Mouse (Mus musculus): ENCODE data around the gene Phf5a.

The Phf5a gene

DNA sequence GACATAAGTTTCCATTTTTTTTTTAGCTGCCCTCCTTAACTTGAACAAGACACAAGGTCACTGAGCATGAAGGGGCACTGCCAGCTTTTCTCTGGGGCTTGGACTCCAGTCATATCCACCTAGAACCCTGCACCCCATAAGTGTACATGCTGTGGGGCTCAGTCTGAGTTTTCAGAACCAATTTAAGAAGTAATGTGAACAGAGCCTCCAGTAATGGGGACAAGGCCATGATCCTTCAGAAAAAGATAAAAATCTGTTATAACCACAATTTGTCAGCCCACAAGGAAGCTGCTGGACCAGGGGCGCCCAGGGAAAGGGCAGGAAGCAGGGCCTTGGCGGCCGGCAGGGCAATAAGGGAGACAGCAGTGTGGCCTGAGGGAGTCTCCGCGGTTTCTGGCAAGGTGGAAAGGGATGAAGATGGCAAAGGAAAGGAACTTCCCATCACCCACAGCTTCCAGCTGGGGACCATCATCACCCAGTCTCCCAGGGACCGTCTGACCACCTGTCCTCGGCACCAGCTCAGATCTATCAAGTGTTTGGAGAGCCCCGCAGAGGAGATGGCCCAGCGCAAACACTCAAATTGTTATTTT lies 19.2 kb downstream of the Phf5a start:
- in situ Hi-C loops (cut with MboI, MseI): loop anchor here (10.0 to 25.0 kb wide), 3 partner anchors 282 to 1260 kb away; partner anchors contain the start of genes Rrp7a (in 1 of the 2) and Srebf2 (in 1 of the 2)

DNA sequence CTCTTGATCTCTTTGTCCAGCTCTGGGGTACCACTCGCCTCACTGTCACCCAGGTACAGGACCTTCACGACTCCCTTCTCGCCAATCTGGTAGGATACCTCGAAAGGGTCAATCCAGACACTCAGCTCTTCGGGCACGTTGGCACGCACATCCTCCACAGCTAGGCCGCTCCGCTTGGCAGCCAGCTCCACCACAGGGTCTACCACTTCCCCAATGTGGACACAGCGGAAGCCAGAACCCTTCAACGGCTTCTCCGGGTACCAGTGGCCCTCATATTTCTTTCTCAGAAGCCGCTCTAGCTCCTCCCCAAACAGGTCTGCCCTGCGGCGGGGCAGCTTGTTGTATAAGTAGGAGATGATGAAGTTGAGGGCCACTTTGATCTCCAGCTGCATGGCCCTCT lies 20.3 kb downstream of the Phf5a start:
- in situ Hi-C loops (cut with MboI, MseI): loop anchor here (10.0 to 25.0 kb wide), 3 partner anchors 283 to 1261 kb away; partner anchors contain the start of genes Rrp7a (in 1 of the 2) and Srebf2 (in 1 of the 2)

DNA sequence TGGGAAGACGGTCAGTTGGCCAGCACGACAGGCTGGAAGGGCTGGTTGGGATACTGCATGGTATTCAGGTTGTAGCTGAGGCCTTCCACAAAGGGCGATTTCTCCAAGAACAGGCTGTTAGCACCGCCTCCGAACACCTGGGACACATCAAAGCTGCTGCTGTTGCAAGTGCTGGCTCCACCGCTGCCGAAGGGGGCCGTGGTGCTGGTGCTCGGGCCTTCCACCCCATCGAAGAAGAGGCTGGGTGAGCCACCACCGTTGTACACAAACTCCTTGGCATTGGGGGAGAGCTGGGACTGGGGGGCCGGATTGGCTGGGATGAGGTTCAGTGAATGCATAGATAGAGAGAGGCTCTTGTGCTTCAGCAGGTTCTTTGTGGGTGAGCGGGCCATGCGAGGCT lies 21.0 kb downstream of the Phf5a start:
- in situ Hi-C loops (cut with MboI, MseI): loop anchor here (10.0 to 25.0 kb wide), 3 partner anchors 284 to 1262 kb away; partner anchors contain the start of genes Rrp7a (in 1 of the 2) and Srebf2 (in 1 of the 2)

DNA sequence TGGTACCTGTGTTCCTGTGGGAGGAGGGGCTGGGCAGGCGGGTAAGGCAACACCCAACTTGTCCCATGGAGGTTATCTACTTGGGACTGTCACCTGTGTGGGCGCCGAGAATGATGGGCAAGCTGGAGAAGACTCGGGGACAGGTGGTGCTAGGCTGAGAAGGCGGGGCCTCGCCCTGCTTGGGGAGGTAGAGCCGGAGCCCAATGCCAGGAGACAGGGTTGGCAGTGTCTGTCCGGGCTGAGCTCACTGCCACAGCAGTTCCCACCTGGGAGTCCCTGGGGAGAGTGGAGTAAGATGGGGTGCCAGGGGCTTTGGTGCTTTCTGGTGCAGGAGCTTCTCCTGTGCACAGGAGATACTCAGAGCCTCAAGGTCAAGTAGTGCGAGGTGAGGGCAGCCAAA lies 22.6 kb downstream of the Phf5a start:
- in situ Hi-C loops (cut with MboI, MseI): loop anchor here in 1 of 2 experiments (10.0 kb wide), 1 partner anchor 1584 kb away; the partner anchor contains the start of gene Rps19bp1

DNA sequence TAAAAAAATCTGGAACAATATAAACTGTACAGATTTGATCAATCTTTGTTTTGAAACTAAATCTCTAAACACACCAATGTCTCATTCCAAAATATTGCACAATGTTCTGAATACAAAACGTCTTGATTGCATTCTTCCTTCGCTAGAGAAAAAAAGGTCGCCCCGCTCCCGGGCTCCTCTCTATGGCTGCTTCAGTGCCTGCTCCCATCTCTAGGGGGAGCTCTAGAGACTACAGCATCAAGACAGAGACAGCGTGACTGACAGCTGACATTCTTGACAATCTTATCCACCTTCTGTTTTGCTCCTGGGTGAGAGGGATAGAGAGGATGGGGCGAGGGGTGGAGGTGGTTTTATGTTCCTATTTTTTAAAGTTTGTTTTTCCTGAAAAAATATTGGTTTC lies 23.4 kb downstream of the Phf5a start:
- in situ Hi-C loops (cut with MboI, MseI): loop anchor here in 1 of 2 experiments (10.0 kb wide), 1 partner anchor 1584 kb away; the partner anchor contains the start of gene Rps19bp1

DNA sequence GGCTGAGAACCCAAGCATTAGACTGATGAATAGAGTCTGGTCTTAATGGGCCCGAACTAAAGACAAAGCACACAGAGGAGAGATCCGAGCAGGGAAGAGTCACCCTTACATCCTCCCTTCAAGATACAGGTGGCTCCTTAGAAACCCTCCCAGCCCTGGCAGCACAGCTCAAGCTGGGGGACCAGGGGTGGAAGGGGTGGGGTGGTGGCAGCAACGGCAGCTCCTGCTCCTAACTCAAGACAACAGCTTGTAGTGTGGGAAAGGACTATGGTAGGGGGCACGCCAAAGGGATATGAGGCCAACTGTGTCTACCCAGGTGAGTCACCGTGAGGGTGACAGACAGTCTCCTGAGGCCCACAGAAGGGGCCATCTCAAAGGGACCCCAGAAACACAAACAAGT lies 23.9 kb downstream of the Phf5a start:
- in situ Hi-C loops (cut with MboI, MseI): loop anchor here in 1 of 2 experiments (10.0 kb wide), 1 partner anchor 1583 kb away; the partner anchor contains the start of gene Rps19bp1

DNA sequence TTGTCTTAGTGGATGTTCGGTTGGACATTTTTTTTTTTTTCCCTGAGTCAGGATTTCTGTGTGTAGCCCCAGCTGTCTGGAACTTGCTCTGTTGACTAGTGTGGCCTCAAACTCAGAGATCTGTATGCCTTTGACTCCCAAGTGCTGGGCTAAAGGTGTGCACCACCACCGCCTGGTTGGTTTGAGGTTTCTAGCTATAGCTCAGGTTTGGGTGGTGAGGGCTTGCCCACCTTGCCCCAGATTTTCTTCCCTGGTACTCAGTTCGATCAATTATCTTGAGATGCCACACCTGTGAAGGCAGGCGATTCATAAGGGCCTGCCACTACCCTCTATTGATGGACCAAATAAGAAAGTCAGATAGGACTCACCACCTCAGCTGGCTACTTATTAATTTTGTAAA lies 24.6 kb downstream of the Phf5a start:
- in situ Hi-C loops (cut with MboI, MseI): loop anchor here in 1 of 2 experiments (10.0 kb wide), 1 partner anchor 1582 kb away; the partner anchor contains the start of gene Rps19bp1

DNA sequence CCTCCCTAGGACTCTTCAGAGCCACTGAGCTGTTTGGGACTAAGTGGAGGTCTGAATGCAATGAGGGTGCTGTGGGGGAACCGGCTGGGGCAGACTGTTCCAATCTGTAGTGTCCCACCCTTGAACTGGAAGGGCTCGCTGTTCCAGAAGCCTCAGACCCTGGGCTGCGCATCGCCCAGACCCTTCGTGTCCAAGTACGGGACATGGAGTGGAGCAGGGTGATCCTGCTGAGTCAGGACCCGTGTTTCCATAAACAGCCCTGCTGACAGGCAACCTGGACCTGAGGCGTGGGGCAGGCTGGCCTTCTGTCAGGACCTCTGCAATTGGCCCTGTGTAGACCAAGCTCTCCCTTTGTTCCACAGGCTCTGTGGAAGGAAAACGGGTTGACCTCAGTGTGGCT lies 25.0 kb downstream of the Phf5a start:
- in situ Hi-C loops (cut with MboI, MseI): loop anchor here in 1 of 2 experiments (10.0 kb wide), 1 partner anchor 1582 kb away; the partner anchor contains the start of gene Rps19bp1

DNA sequence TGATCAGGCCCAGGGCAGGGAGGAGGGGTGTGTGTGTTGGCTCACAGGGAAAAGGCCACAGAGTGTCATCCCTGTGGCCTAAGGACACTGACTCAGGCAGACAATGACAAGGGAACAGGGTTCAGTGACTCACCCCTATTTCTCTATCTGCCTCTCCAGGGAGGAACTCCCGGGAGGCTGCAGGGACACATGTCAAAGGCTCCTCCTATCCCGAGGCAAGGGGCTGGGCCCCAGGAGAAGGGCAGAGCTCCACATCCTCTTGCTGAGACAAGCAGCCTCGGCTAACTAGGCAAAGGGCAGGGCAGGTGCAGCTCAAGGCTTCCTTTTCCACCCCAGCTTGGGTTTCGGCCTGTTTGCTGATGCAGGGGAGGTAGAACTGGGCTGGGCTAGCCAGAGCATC lies 26.0 kb downstream of the Phf5a start:
- in situ Hi-C loops (cut with MboI, MseI): loop anchor here in 1 of 2 experiments (10.0 kb wide), 1 partner anchor 1581 kb away; the partner anchor contains the start of gene Rps19bp1

DNA sequence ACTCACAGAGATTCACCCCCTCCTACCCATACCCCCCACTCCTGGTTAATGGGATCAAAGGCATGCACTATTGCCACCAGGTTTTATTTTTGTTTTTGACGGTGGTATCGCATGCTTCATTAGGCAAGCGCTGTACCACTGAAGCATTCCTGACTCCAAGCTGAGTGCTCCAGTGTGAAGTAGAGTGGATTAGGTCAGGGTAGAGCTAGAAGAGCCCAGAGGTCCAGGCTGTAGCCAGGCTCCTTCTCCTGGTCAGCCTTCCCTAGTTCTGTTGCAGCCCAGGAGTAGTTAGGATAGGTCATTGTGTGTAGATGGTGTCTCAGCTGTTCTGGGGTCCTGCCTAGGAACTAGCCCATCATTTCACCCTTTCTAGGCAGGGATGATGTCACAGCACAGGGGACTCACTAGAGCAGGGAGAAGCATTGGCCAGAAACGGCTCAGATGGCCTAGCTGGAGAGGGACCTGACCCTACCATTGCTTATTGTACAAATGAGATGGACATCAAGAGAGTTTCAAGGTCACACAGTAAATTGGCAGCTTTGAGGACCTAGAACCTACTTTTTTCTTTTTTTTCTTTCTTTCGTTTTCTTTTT lies 26.6 kb downstream of the Phf5a start:
- in situ Hi-C loops (cut with MboI, MseI): loop anchor here in 1 of 2 experiments (10.0 kb wide), 1 partner anchor 1580 kb away; the partner anchor contains the start of gene Rps19bp1

DNA sequence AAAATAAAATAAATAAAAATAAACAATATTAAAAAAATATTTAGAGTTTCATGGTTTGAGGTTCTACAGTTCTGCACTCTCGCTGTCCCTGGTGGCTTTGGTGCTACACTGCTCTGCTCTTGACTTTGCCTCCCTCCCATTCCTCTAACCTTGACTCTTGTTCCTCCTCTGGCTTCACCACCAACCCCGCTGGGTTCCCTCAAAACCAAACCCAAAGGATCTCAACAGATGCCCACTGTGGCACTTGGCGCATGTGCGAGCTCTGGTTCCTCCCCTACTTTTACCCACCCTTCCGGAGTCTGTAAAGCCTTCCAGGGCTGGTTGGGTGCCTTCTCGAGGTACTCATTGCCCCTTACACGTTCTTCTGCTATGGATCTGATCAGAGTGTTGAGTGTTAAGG lies 29.4 kb downstream of the Phf5a start:
- in situ Hi-C loops (cut with MboI, MseI): loop anchor here in 1 of 2 experiments (10.0 kb wide), 1 partner anchor 1577 kb away; the partner anchor contains the start of gene Rps19bp1

DNA sequence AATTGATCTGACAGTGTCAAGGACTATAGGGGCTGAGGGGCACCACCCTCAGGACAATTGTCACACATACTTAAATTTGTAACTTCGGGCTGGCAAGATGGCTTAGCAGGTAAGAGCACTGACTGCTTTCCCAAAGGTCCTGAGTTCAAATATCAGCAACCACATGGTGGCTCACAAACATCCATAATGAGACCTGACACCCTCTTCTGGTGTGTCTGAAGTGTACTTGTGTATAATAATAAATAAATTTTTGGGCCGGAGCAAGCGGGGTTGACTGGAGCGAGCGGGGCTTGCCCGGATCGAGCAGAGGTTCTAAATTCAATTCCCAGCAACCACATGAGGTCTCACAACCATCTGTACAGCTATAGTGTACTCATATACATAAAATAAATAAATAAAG lies 31.4 kb downstream of the Phf5a start:
- in situ Hi-C loops (cut with MboI, MseI): loop anchor here in 1 of 2 experiments (10.0 kb wide), 1 partner anchor 1576 kb away; the partner anchor contains the start of gene Rps19bp1

DNA sequence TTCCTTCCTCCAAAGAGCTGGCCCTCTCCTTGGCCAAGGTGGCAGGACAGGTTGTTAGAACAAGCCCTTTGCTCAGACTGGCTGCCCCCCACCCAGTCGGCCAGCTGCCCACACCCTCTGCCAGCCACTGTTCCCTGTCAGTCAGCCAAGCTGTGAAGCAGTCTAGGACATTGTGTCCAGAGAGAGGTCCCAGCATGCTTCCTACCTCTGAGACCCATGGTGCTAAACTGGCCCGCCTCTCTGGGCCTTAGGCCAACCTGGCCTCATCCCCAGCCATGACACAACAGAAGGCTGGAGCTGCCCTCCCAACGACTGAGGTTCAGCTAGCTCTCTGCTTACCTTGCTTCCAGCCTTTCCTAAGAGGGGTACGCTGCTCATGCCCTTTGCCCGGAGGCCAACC lies 32.1 kb downstream of the Phf5a start:
- in situ Hi-C loops (cut with MboI, MseI): loop anchor here in 1 of 2 experiments (10.0 kb wide), 1 partner anchor 1575 kb away; the partner anchor contains the start of gene Rps19bp1

DNA sequence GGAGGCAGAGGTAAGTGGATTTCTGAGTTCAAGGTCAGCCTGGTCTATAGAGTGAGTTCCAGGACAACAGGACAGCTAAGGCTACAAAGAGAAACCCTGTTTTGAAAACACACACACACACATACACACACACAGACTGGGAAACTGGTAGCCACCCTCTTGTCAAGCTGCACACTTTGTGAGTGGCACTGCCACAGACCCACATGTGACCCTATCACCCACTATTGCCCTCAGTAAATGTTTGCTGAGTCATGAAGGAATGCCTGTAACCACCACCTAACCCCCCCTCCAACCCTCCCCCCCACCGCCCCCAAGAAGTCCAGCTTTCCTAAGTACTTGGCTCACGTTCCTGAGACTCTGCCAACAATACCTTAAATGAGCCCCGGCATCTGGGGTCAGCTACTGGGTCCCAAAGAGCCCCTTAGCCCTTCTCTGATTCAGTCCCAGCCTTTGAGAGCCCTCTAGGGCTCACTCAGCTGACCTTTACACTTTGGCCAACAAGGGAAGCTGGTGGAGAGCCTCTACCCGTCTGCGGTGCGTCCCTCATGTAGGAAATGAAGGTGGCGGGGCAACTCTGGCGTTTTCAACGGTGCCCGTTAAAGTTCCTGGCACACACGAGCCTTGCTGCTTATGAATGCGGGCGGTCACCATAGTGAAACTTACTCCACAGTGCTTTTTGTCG lies 33.0 kb downstream of the Phf5a start:
- in situ Hi-C loops (cut with MboI, MseI): no loop called here

DNA sequence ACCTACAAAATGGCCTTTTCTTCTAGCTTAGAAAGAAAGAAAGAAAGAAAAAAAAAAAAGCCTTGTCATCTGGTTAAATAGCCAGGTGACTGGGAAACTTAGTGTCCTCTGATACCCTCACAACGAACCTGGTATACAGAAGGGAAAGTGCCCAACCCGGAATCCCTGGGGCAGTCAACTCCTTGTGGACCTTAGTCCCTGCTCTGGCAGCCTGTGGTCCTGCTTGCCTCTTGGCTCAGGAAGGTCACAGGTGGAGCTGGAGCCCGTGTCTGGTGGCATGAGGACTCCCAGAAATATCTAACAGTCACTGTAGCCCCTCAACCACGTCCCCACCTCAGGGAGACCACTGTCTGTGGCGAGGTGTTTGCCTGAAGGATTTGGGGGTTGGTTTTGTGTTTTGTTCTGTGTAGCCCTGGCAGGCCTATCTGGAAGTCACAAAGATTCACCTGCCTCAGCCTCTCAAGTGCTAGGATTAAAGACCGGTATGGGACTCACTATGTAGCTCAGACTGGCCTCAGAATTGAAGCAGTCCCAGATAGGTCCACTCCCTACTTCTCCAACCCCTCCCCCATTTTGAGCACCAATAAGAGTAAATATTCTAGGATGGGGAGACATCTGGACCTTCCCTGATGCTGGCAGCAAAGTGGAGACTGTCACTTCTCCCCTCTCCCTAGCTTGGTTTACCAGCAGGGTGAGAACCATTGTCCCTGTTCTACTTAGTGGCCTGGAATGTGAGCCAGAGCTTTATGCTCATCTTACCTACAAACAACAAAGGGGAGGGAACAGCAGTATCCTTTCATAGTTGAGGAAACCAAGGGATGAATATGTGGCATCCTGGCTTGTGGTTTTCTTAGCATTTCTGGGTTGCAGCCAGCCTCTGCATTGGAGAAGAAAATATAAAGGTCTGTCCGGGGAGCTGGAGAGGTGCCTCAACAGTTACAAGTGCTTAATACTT lies 34.5 kb downstream of the Phf5a start:
- in situ Hi-C loops (cut with MboI, MseI): no loop called here

DNA sequence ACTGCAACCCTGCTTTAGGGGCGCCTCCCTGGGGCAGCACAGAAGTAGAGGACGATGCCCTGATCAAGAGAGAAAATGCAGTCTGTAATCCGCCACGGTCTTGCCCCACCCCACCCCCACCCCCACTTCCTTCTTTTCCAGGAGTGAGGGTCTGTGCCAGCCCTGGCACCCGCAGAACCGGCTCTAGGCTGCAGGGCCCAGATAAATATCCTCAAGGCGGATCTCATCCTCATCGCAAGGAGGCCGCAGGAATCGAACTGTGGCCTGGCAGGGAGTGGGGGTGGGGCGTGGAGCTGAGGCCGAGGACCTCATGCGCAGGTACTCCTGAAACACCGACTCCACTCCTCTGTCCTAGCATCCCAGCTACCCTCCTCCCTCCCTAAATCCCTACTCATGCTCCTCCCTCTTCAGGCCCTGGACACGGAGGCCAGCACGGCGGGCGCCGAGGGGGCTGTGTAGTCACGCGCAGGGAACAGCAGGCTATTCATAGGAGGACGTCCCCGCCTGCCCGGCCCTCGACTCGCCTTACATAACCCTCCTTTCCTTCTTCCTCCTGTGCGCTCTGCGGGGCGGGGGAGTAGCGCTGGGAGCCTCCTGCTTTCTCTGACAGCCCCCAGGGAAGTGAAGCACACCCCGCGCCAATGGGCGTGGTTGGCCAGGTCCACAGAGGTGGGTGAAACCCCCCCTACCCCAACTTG lies 35.4 kb downstream of the Phf5a start:
- in situ Hi-C loops (cut with MboI, MseI): no loop called here

DNA sequence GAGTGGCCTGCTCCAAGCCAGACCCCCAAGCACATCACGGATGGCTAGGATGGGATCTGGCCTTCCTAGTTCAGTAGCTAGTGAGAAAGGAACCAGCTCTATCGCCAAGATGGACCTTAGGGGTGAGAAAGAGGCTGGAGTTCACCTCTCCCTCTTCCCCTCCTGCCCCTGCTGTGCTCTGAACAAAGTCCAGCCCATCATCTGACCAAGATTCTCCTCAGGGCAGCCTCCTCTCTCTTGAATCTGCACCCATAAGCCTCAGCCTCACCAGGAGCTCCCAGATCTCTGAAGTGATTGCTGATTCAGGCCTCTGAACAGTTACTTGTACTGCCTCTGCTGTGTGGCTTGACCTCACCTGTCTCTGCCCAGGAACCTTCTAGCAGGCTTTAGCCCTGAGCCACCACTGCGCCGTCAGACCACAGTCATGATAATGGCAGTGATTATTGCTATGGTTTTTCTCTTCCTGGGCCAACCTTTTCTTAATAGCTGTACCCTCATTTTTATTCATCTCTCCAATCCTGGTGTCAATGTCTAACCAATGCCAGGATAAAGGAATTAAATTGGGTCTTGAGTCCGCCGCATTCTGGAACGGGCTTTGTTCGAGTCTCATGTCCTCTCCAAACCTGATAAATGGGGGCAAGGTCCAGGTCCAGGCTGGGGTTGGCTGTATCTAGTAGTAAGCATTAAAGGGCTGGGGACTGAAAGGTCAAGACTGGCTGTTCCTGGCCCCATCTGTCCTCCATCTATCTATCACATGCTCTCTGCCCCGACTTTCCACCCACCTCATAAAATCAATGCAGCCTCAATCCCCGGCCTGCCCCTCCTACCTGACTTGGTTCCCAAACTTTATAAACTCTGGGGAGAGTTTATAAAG lies 36.5 kb downstream of the Phf5a start:
- in situ Hi-C loops (cut with MboI, MseI): no loop called here

DNA sequence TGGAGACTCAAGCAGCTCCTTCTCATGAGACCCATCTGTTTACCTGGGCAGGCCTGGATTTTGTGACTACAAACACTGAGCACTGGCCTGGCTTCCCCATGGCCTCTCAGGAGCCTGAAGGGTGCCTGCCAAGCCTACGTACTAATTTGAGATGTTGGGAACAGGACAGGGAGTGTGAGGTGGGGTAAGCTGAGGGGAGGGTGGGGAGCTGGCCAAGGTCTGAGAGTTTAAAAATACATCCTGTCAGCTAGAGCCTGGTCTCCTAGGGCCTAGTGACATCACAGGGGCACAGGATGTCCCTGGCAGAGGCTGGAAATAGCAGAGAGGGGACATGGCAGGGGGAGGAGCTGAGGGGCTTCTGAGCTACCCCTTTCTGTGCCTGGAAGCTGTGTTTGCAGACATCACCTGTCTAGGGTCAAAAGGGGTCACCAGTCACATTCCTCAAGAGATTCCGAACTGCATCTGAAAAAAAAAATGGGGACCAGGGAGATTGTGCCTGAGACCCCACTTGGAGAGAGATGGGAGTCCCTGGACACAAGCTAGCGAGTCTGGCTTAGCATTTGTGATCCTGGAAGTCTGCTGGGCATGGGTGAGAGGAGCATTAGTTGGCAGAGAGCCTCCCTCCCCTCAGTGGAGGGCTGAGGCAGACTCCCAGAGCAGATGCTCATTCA lies 37.4 kb downstream of the Phf5a start:
- in situ Hi-C loops (cut with MboI, MseI): loop anchor here (5.0 kb wide), 1 partner anchor 73 kb away; no protein-coding TSS in a partner anchor

All from T-helper 17 cell (primary cell).